In the genomic region with DNA sequence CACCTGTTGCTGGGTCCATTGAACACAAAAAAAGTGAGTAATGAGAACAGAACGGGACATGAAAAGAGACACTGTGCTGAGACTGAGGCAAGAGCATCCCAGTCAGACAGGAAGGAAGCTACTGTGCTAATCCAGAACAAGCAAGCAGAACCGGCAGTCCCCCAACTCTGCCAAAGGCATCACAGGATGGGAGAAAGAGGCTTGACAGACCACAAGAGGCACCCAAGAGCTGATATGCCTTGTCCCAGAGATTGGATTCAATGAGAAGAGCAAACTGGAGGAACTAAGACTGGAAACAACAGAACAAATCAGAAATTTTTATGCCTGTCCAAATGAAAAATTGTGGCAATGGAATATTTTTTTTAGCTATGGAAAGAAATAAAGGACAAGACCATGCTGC, we compare ENCODE assay signal across 12 mouse cellular contexts. TPM values are rescaled to one million over a fixed set of nuclear protein-coding genes. Genes with fewer than 3 reads are reported as not detected.
A peak's percentile ranks its signal among the peaks of the same experiment; 100 is the strongest.
DNase-seq lines count a peak whose midpoint lies in the region; ATAC-seq and TF ChIP-seq lines count a peak whose summit lies in the region.
"Had no signal": no experiment of that assay in that cellular context is flagged by ENCODE, and none has a peak within 500 bp of the region (broad histone marks: within the 10 kb centered on the region; RNA-seq: fewer than 3 reads in every experiment).

No protein-coding gene starts in this region.

- peak; percentile 54 for DNase-seq in cerebellum, postnatal 10 days
- no peak for DNase-seq in cerebellum, adult 8-10 months
- DNase-seq in kidney, postnatal 0 days (ENCODE audit: low spot score): peak; percentile 45
- DNase-seq in kidney, postnatal 14 days: no peak
- peak; percentile 56 for DNase-seq in midbrain, postnatal 0 days (ENCODE audit: low spot score)
- DNase-seq in neural tube, embryonic 10.5 days (ENCODE audit: extremely low spot score, low spot score): no peak
- DNase-seq: layer of hippocampus, adult 9-11 months had no signal

- no peak for TF ChIP-seq POLR2A in small intestine, adult 2 months (IDR thresholded peaks at IDR 0.05; ENCODE audit: low read depth, low read length)

- WGBS in kidney, postnatal 0 days: 46% methylated on average over 2 of the region's 2 CpGs
- 43% methylated on average over 2 of the region's 2 CpGs for WGBS in midbrain, postnatal 0 days
- WGBS in midbrain, embryonic 13.5 days: 40% methylated on average over 2 of the region's 2 CpGs
- 34% methylated on average over 2 of the region's 2 CpGs for WGBS in small intestine, adult 2 months

- H3K9me3 ChIP-seq in kidney, postnatal 0 days (replicated peaks; ENCODE audit: low read length): no peaks in the 10 kb centered on the region
- H3K9me3 ChIP-seq in midbrain, postnatal 0 days (ENCODE audit: low read length): no peaks in the 10 kb centered on the region
- no peaks in the 10 kb centered on the region for H3K9me3 ChIP-seq in midbrain, embryonic 13.5 days
- H3K9me3 ChIP-seq: embryonic facial prominence, embryonic 12.5 days; hindbrain, embryonic 15.5 days; liver, embryonic 15.5 days had no signal

- TF ChIP-seq CTCF in kidney, postnatal 0 days (IDR thresholded peaks at IDR 0.05; ENCODE audit: low read depth): peak; percentile 57
- peak; percentile 66 for TF ChIP-seq CTCF in midbrain, postnatal 0 days (IDR thresholded peaks at IDR 0.05)
- TF ChIP-seq CTCF in small intestine, adult 2 months (IDR thresholded peaks at IDR 0.05; ENCODE audit: extremely low read depth, insufficient read length, insufficient replicate concordance, low read depth, low read length): peak; percentile 9; the same call in 1 of the 2 replicates

- no peak overlapping the region for H3K27ac ChIP-seq in kidney, postnatal 0 days
- H3K27ac ChIP-seq in midbrain, postnatal 0 days (ENCODE audit: low read depth, low read length): no peak overlapping the region
- H3K27ac ChIP-seq in midbrain, embryonic 13.5 days: no peak overlapping the region
- no peak overlapping the region for H3K27ac ChIP-seq in small intestine, adult 2 months (ENCODE audit: insufficient read depth, low read depth, low read length)
- H3K27ac ChIP-seq: embryonic facial prominence, embryonic 12.5 days; hindbrain, embryonic 15.5 days; liver, embryonic 15.5 days had no signal

- no peak for ATAC-seq in kidney, postnatal 0 days (replicated peaks; ENCODE audit: low FRiP score, low read depth)
- no peak for ATAC-seq in midbrain, postnatal 0 days (ENCODE audit: low FRiP score)
- no peak for ATAC-seq in midbrain, embryonic 13.5 days

- no peaks in the 10 kb centered on the region for H3K36me3 ChIP-seq in kidney, postnatal 0 days (ENCODE audit: insufficient read depth, low read length)
- H3K36me3 ChIP-seq in midbrain, postnatal 0 days (ENCODE audit: insufficient read depth, low read length): no peaks in the 10 kb centered on the region
- H3K36me3 ChIP-seq in midbrain, embryonic 13.5 days: no peaks in the 10 kb centered on the region
- H3K36me3 ChIP-seq in small intestine, adult 2 months (ENCODE audit: control insufficient read depth, insufficient read depth, low read length): no peaks in the 10 kb centered on the region
- H3K36me3 ChIP-seq: embryonic facial prominence, embryonic 12.5 days; hindbrain, embryonic 15.5 days; liver, embryonic 15.5 days had no signal

- H3K9ac ChIP-seq in kidney, postnatal 0 days (ENCODE audit: low read depth, low read length): no peak overlapping the region
- no peak overlapping the region for H3K9ac ChIP-seq in midbrain, postnatal 0 days (replicated peaks; ENCODE audit: low read length, poor library complexity, severe bottlenecking)
- H3K9ac ChIP-seq in midbrain, embryonic 13.5 days (replicated peaks): no peak overlapping the region
- H3K9ac ChIP-seq: embryonic facial prominence, embryonic 12.5 days; hindbrain, embryonic 15.5 days; liver, embryonic 15.5 days had no signal

- no peak overlapping the region for H3K4me3 ChIP-seq in kidney, postnatal 0 days (replicated peaks; ENCODE audit: low read depth, low read length)
- no peak overlapping the region for H3K4me3 ChIP-seq in midbrain, postnatal 0 days (ENCODE audit: low read depth, low read length)
- no peak overlapping the region for H3K4me3 ChIP-seq in midbrain, embryonic 13.5 days (replicated peaks)
- H3K4me3 ChIP-seq in small intestine, adult 2 months (ENCODE audit: low read depth, low read length): no peak overlapping the region
- H3K4me3 ChIP-seq: embryonic facial prominence, embryonic 12.5 days; hindbrain, embryonic 15.5 days; liver, embryonic 15.5 days had no signal

- no peaks in the 10 kb centered on the region for H3K4me1 ChIP-seq in kidney, postnatal 0 days (replicated peaks; ENCODE audit: insufficient read depth, low read length)
- no peaks in the 10 kb centered on the region for H3K4me1 ChIP-seq in midbrain, postnatal 0 days (ENCODE audit: insufficient read depth, low read length)
- H3K4me1 ChIP-seq in midbrain, embryonic 13.5 days (replicated peaks): peaks cover 16% of the 10 kb centered on the region
- no peaks in the 10 kb centered on the region for H3K4me1 ChIP-seq in small intestine, adult 2 months (ENCODE audit: control insufficient read depth, insufficient read depth, insufficient read length, low read length)
- H3K4me1 ChIP-seq: embryonic facial prominence, embryonic 12.5 days; hindbrain, embryonic 15.5 days; liver, embryonic 15.5 days had no signal

- no peak overlapping the region for H3K4me2 ChIP-seq in kidney, postnatal 0 days (ENCODE audit: low read length)
- H3K4me2 ChIP-seq in midbrain, postnatal 0 days (ENCODE audit: low read depth, low read length, poor library complexity, severe bottlenecking): no peak overlapping the region
- no peak overlapping the region for H3K4me2 ChIP-seq in midbrain, embryonic 13.5 days (replicated peaks)
- H3K4me2 ChIP-seq: embryonic facial prominence, embryonic 12.5 days; hindbrain, embryonic 15.5 days; liver, embryonic 15.5 days had no signal

- H3K27me3 ChIP-seq in kidney, postnatal 0 days (ENCODE audit: insufficient read depth, low read length): no peaks in the 10 kb centered on the region
- no peaks in the 10 kb centered on the region for H3K27me3 ChIP-seq in midbrain, postnatal 0 days (ENCODE audit: insufficient read depth, low read length)
- H3K27me3 ChIP-seq in midbrain, embryonic 13.5 days: no peaks in the 10 kb centered on the region
- H3K27me3 ChIP-seq in small intestine, adult 2 months (ENCODE audit: control insufficient read depth, insufficient read depth, low read length): no peaks in the 10 kb centered on the region
- H3K27me3 ChIP-seq: embryonic facial prominence, embryonic 12.5 days; hindbrain, embryonic 15.5 days; liver, embryonic 15.5 days had no signal

RNA-seq across cellular contexts. Expression of gene Vit, which starts 11.1 kb away (rescaled TPM):
- 0.76 and 0.87 TPM in 2 replicates for polyA plus RNA-seq in kidney, postnatal 0 days (2015; fragmentation: Nextera tagmentation; extraction: Ambion mirVana)
- total RNA-seq in midbrain, postnatal 0 days (2014; rRNA removed): 11.1 and 11.6 TPM in 2 replicates
- 12.4 and 13.7 TPM in 2 replicates for polyA plus RNA-seq in midbrain, postnatal 0 days (2015; fragmentation: Nextera tagmentation; extraction: Ambion mirVana)
- 14.6 and 16.1 TPM in 2 replicates for polyA plus RNA-seq in midbrain, embryonic 13.5 days (2015; fragmentation: Nextera tagmentation; extraction: Ambion mirVana)
- 0.11 and 0.29 TPM in 2 replicates for polyA plus RNA-seq in small intestine, adult 2 months (2012; rRNA removed)

Comparison
In these comparisons a context has a peak if more than half of its experiments do, and no peak if none do; other contexts are left out.
1. DNase-seq: peak in cerebellum, postnatal 10 days (2 of 2), kidney, postnatal 0 days (single experiment) and midbrain, postnatal 0 days (single experiment); none in cerebellum, adult 8-10 months (single experiment), kidney, postnatal 14 days (single experiment) and neural tube, embryonic 10.5 days (single experiment).
2. CTCF ChIP-seq: peak in every context shown above with its lines; median percentile 66 in midbrain, postnatal 0 days; 57 in kidney, postnatal 0 days; 9 in small intestine, adult 2 months.